Mouse (Mus musculus) intestine, embryonic 15.5 days (tissue): ENCODE results near the gene Zbp1. TPM values are rescaled to one million over a fixed set of nuclear protein-coding genes. Genes with fewer than 3 reads are reported as not detected.

Experiments used
- ATAC-seq: fragments of 200-750 bp; cut with Nextera tagmentation; 2 replicates; pipeline ENCODE4 v1.8.0; 2017; ENCODE audit warnings: moderate TSS enrichment, moderate library complexity
- H3K27ac ChIP-seq: fragments of 300-500 bp; sonication (generic); 2 replicates; pipeline ENCODE4 v1.5.1; 2015; ENCODE audit warnings: mild to moderate bottlenecking, inconsistent platforms
- H3K27me3 ChIP-seq: fragments of 300-500 bp; sonication (generic); replicated peaks from 2 replicates; pipeline ENCODE4 v1.6.1; 2015; ENCODE audit warnings: inconsistent platforms
- H3K36me3 ChIP-seq: fragments of 300-500 bp; sonication (generic); 2 replicates; pipeline ENCODE4 v1.6.1; 2015; ENCODE audit warnings: inconsistent platforms
- H3K4me1 ChIP-seq: fragments of 300-500 bp; sonication (generic); replicated peaks from 2 replicates; pipeline ENCODE4 v1.6.1; 2015; ENCODE audit warnings: inconsistent platforms
- H3K4me2 ChIP-seq: fragments of 300-500 bp; sonication (generic); replicated peaks from 2 replicates; pipeline ENCODE4 v1.6.1; 2015; ENCODE audit warnings: mild to moderate bottlenecking, inconsistent platforms
- H3K4me3 ChIP-seq: fragments of 300-500 bp; sonication (generic); replicated peaks from 2 replicates; pipeline ENCODE4 v1.5.1; 2015; ENCODE audit warnings: inconsistent platforms
- H3K9ac ChIP-seq: fragments of 300-500 bp; sonication (generic); 2 replicates; pipeline ENCODE4 v1.6.1; 2015; ENCODE audit warnings: inconsistent platforms
- H3K9me3 ChIP-seq: fragments of 300-500 bp; sonication (generic); 2 replicates; pipeline ENCODE4 v1.6.1; 2016; ENCODE audit warnings: inconsistent platforms
- whole genome bisulfite sequencing: fragments of 180-500 bp; shearing (Covaris S2); methylation state at CpG from one replicate; pipeline ENCODE4 v1.1.7; 2015; 5-methylcytosine and 5-hydroxymethylcytosine counted together
- polyA plus RNA-seq: library from polyadenylated mRNA; unstranded; fragments of >200 nt; fragmentation: Nextera tagmentation; extraction: Ambion mirVana; gene quantifications from 2 replicates; pipeline ENCODE4 v1.2.1, GENCODE M21; 2015

Zbp1 gene
- polyA plus RNA-seq, 1 experiment from 2014 or later, result 0.55 TPM

DNA sequence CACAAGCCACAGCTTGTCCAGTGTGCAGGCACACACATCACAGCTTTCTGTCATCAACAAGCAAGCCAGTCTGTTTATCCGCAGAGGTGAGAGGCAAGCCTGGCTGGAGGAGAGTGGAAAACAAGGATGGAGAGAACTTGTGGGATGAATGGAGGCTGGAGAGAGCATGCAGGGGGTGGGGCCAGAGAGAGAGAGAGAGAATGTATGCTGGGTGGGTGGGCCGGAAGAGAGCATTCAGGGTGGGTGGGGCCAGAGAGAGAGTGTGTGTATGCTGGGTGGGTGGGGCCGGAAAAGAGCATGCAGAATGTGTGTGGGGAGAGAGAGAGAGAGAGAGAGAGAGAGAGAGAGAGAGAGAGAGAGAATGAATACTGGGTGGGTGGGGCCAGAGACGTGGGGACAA, 14.1 kb downstream of the Zbp1 start:
- no peak for ATAC-seq
- Histone ChIP-seq H3K27ac (no peak overlapping the region), H3K27me3 (no peaks in the 10 kb centered on the region), H3K9me3 (no peaks in the 10 kb centered on the region), H3K4me1 (no peaks in the 10 kb centered on the region), H3K4me3 (no peak overlapping the region), H3K4me2 (no peak overlapping the region), H3K9ac (no peak overlapping the region), H3K36me3 (no peaks in the 10 kb centered on the region)
- whole genome bisulfite sequencing, result 52% methylated on average over 4 of the region's 4 CpGs

DNA sequence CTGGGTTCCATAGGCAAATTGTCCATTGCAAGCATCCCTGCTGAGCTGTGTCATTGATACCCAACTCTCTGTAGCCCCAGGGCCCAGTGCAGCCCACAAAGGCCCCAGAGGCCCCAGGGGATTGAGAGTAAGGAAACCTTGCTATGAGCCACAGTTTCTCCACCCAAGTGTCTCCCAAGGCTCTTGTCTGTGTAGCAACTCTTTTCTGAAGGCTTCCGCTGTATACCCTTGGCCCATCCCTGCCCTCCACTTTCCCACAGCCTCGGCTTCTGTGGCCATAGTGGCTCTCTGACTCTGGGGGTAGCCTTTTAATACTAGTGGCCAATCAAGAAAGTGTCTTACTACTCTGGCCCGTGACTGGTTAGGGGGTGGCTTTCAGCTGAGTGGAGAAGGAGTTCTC, 15.0 kb downstream of the Zbp1 start:
- Histone ChIP-seq H3K4me3 (no peak overlapping the region), H3K4me1 (no peaks in the 10 kb centered on the region), H3K27me3 (no peaks in the 10 kb centered on the region), H3K27ac (no peak overlapping the region), H3K9me3 (no peaks in the 10 kb centered on the region), H3K4me2 (no peak overlapping the region), H3K9ac (no peak overlapping the region), H3K36me3 (no peaks in the 10 kb centered on the region)
- WGBS, result 87% methylated on average over 3 of the region's 3 CpGs
- no peak for ATAC-seq

DNA sequence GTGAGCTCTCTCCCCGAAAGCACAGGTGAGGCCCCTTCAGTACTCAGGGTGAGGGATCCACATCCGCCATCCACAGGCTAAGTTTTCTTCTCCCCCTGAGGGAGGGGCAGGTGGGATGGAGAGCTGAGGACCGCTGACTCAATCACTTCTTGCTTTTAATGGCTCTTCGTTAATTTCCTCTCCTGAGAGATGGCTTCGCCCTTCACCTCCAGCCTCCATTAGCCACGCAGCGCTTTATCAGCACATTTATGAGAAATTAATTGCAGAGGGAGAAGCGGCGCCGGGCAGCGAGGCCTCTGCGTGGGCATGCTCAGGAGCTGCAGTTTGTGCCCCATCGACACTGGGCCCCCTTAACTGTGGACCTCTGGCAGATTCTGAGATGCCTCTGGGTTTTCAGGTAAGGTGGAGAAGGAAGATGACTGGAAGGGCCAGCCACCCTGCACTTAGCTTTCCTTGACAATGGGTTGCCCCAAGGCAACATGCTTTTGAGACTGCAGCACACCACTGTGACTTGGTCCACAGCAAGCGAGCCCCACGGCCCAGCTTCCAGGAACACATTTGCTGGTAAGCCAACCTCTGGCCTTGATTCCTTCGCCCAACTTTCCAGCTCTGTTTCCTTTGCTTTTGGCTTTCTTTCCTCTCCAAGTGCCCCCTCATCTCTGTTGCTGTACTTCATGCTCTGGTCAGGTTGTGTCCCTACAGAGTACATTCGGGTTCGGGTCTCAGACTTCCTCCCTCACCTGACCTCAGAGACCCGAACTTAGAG, 15.6 kb downstream of the Zbp1 start:
- Histone ChIP-seq H3K4me2 (no peak overlapping the region), H3K9me3 (no peaks in the 10 kb centered on the region), H3K4me1 (no peaks in the 10 kb centered on the region), H3K4me3 (no peak overlapping the region), H3K27ac (no peak overlapping the region), H3K9ac (no peak overlapping the region), H3K36me3 (no peaks in the 10 kb centered on the region), H3K27me3 (no peaks in the 10 kb centered on the region)
- WGBS, result 88% methylated on average over 19 of the region's 19 CpGs
- no peak for ATAC-seq

DNA sequence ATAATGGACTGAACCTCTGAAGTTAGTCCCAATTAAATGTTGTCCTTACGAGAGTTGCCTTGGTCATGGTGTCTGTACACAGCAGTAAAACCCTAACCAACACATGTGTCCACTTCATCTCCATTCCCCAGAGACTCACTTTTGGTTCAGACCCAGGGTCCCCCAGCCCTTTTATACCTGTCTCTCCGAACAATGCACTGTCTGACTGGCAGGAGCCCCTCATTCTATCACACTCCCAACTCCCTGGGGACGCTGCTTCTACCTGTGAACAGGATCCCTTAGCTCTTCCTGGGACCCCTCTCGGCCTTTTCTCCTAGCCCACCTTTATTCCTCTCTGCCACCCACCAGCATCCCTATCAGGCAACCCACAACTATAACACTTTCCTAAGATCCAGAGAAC, 23.9 kb downstream of the Zbp1 start:
- no peaks in the 10 kb centered on the region for H3K27me3 ChIP-seq
- H3K36me3 ChIP-seq, result no peaks in the 10 kb centered on the region
- no peak for ATAC-seq
- no peaks in the 10 kb centered on the region for H3K4me1 ChIP-seq
- 89% methylated on average over 4 of the region's 4 CpGs for WGBS
- H3K9me3 ChIP-seq, result no peaks in the 10 kb centered on the region
- no peak overlapping the region for H3K9ac ChIP-seq
- H3K27ac ChIP-seq, result no peak overlapping the region
- H3K4me3 ChIP-seq, result no peak overlapping the region
- H3K4me2 ChIP-seq, result no peak overlapping the region

DNA sequence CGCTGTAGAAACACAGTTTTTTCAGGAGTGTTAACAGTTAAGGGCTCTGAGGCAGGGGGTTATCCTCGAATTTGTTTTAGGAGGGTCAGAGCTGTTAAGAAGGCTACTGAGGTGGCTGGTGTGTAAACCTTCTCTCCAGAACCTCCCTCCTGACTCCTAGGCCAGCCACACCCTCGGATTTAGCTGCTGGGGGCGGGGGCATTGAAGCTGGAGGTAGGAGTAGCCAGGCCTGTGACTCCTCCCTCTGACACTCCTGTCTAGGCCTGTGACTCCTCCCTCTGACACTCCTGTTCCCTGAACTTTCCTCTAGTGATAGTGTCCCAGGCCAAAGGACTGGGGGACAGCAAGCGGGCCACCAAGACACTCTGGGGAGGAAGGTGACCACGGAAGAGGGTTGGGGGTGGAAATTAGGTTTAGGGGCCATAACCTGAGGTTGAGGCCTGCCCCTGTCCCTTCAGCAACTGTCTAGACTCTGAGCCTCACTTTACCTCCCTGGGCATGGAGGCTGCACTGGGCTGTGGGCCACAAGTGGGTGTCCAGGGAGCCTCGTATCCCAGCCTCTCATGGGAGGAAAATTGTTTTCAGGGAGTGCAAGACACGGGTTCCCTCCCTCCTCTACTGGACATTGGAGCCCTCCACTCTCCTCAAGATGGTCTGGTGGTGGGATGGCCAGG, 31.4 kb downstream of the Zbp1 start:
- Histone ChIP-seq H3K4me1 (peaks cover 13% of the 10 kb centered on the region), H3K27ac (no peak overlapping the region), H3K4me2 (0 out of 2 replicates have a peak overlapping the region, but pooled peaks have one; percentile 24), H3K9ac (no peak overlapping the region), H3K4me3 (no peak overlapping the region), H3K9me3 (no peaks in the 10 kb centered on the region), H3K36me3 (no peaks in the 10 kb centered on the region), H3K27me3 (peaks cover 5% of the 10 kb centered on the region; the same call in 1 of the 2 replicates)
- WGBS, result 43% methylated on average over 8 of the region's 8 CpGs
- peak; percentile 82 for ATAC-seq

DNA sequence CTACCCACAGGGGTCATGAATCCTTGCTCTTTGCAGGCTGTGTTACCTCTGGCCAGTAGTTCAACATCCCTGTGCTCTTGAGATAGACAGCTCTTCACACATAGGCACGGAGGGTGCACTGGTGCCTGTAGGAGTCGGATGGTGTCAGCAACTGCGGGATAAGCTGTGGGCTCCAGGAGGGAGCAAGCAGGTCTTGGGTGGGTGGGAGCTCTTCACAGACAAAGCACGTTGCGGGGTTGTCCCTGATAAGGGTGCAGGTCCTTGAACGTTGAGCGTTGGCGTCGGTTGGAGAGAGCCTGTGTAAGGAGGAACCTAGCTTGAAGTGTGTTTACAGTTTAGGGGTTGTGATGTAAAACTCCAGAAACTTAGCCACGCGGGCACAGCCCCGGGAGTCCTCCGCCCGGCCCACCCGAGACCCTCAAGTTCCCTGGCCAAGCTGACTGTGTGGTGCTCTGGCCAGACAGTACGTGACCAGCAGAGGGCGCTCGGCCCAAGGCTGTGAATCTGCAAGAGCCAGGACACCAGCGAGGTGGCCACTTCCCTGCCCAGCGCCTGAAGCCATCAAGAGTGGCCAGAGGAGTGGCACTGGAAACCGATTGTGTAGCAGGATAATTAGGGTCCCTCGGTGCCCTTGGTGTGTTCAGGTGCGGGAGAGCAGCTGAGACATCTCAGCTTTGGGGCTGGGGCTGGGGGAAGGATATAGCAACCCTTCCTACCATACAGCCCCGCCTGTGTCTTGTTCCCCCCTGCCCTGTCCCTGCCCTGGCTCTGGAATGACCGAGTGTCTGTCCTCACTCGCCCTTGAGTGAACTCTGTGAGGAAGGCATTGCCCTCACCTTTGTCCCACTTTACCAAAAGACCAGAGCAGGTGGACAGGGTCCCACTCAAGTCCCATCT, 32.4 kb downstream of the Zbp1 start:
- H3K27ac ChIP-seq, result no peak overlapping the region
- peaks cover 13% of the 10 kb centered on the region for H3K4me1 ChIP-seq
- WGBS, result 26% methylated on average over 26 of the region's 26 CpGs
- no peaks in the 10 kb centered on the region for H3K9me3 ChIP-seq
- H3K9ac ChIP-seq, result no peak overlapping the region
- H3K4me2 ChIP-seq, result 0 out of 2 replicates have a peak overlapping the region, but pooled peaks have one; percentile 14
- H3K4me3 ChIP-seq, result no peak overlapping the region
- ATAC-seq, result peak; percentile 65
- peaks cover 5% of the 10 kb centered on the region; the same call in 1 of the 2 replicates for H3K27me3 ChIP-seq
- H3K36me3 ChIP-seq, result no peaks in the 10 kb centered on the region

DNA sequence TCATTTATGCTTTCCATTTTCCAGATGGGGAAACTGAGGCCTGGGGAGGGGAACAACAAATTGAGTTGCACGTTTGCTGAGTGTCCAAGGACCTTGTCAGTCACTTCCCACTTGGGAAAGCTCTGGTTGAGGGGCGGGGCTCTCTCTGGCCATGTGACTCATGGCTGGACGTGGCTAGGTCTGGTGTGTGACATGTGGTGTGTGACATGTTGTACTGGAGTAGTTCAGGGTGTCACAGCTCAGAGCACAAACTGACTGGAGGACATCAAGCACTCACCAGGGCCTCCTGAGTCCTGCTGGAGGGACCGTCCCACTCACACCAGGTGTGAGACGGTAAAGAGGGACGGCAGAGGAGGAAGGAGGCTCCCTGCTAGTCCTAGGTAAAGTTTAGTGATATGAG, 33.4 kb downstream of the Zbp1 start:
- H3K36me3 ChIP-seq, result no peaks in the 10 kb centered on the region
- no peak overlapping the region for H3K9ac ChIP-seq
- no peak overlapping the region for H3K4me3 ChIP-seq
- no peak overlapping the region for H3K4me2 ChIP-seq
- WGBS, result 65% methylated on average over 6 of the region's 6 CpGs
- H3K27me3 ChIP-seq, result peaks cover 5% of the 10 kb centered on the region; the same call in 1 of the 2 replicates
- H3K4me1 ChIP-seq, result peaks cover 13% of the 10 kb centered on the region
- ATAC-seq, result no peak
- no peak overlapping the region for H3K27ac ChIP-seq
- no peaks in the 10 kb centered on the region for H3K9me3 ChIP-seq

DNA sequence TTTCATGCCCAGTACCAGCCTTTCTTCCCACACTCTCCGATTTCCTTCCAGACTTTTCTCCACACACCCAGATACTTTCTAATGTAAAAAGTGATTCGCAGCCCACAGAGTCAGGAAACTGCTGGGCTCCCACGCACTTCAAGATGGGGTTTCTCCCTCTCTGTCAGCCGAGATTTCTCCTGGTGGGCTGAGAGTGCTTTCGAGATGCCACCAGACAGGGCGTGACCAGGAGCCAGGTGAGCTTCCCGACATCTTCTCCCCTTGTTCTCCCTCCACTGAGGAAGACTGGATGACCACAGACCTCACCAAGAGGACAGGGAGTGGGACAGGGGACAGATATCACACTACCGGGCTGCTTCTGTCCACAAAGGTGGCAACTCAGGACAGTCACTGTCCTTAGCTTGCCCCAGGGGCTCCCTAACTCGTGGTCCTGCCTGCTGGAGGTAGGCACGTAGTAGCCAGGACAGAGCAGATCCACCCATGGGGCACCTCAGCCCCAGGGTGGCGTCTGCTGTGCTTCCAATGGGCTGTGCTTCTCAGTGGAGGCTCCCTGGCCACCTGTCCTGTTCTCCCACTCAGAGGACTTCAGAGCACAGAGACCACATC, 34.1 kb downstream of the Zbp1 start:
- 54% methylated on average over 11 of the region's 11 CpGs for WGBS
- peaks cover 13% of the 10 kb centered on the region for H3K4me1 ChIP-seq
- no peaks in the 10 kb centered on the region for H3K9me3 ChIP-seq
- H3K27ac ChIP-seq, result no peak overlapping the region
- no peak overlapping the region for H3K4me2 ChIP-seq
- no peak for ATAC-seq
- H3K9ac ChIP-seq, result no peak overlapping the region
- no peak overlapping the region for H3K4me3 ChIP-seq
- H3K36me3 ChIP-seq, result no peaks in the 10 kb centered on the region
- H3K27me3 ChIP-seq, result peaks cover 5% of the 10 kb centered on the region; the same call in 1 of the 2 replicates

DNA sequence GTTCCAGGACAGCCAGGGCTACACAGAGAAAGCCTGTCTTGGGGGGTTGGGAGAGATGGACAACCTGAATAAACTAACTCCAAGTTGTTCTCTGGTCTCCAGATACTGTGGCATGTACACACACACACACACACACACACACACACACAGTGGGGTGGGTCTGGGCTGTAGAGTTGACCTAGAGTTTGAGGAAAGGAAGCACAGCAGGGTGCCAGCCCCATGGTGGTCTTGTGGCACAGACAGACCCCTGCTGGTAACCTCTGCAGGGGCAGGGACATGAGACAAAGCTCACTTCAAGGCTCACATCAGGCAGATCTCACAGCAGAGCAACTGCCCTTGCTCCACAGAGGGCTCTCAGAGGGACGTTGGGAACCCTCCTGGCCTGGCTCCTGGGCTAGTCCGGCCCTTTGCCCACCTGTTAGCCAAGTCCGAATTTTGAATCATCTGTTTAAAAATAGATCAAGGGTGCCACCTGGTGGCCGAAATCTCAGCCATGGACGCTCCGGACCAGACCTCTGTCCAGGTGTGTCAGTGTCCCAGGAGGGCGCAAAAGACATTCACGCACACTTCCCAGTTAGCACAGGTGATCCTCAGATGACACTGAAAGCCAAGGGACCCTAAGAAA, 34.8 kb downstream of the Zbp1 start:
- no peaks in the 10 kb centered on the region for H3K9me3 ChIP-seq
- ATAC-seq, result peak; percentile 22; the same call in 1 of the 2 replicates

DNA sequence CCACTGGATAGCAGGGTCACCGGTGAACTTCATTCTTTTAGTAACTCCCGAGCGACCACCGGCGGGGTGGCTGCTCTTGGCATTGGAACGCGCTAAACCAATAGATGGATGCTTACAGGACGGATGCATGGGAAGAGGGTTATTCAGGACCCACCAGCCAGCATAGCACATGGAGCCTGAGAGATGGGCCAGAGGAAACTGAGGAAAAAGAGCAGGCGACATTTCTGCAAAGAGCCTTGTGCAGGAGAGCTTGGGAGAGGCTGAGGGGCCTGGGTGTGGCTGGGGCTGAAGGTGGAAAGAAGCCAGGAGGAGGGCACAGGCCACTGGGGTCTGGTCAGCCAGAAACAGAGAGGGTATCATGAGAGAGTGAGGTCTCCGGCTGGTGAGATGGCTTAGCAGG, 35.4 kb downstream of the Zbp1 start:
- Histone ChIP-seq H3K4me1 (peaks cover 13% of the 10 kb centered on the region), H3K4me2 (no peak overlapping the region), H3K4me3 (no peak overlapping the region), H3K9me3 (no peaks in the 10 kb centered on the region), H3K9ac (no peak overlapping the region), H3K27ac (no peak overlapping the region), H3K27me3 (peaks cover 5% of the 10 kb centered on the region; the same call in 1 of the 2 replicates), H3K36me3 (no peaks in the 10 kb centered on the region)
- no peak for ATAC-seq
- 92% methylated on average over 10 of the region's 10 CpGs for WGBS

More for the DNA sequence above, 34.8 kb downstream of the Zbp1 start:
- Histone ChIP-seq H3K27ac (no peak overlapping the region), H3K36me3 (no peaks in the 10 kb centered on the region), H3K27me3 (peaks cover 5% of the 10 kb centered on the region; the same call in 1 of the 2 replicates), H3K4me1 (peaks cover 13% of the 10 kb centered on the region), H3K4me2 (no peak overlapping the region), H3K9ac (no peak overlapping the region), H3K4me3 (no peak overlapping the region)
- 8% methylated on average over 8 of the region's 8 CpGs for WGBS

DNA sequence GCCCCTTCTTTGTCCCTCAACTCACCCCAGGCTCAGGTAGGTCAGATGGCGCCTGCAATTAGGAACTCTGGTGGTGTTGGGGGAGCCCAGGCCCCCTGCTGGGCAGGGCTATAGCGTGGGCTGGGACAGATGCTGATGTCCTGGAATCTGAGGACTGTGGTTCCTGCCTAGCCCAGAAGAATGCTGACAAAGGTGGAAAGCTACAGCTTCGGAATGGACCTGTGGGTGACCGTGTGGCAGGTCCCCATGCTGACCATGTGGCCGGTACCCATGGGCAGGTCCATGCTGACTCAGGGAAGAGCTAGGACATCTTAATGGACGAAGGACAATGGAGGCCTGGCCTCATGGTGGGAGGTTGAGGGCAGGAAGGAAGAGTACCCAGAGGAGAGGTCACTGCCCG, 35.9 kb downstream of the Zbp1 start:
- Histone ChIP-seq H3K27ac (no peak overlapping the region), H3K4me1 (peaks cover 13% of the 10 kb centered on the region), H3K9ac (no peak overlapping the region), H3K36me3 (no peaks in the 10 kb centered on the region), H3K4me3 (no peak overlapping the region), H3K4me2 (no peak overlapping the region), H3K27me3 (peaks cover 7% of the 10 kb centered on the region; the same call in 1 of the 2 replicates), H3K9me3 (no peaks in the 10 kb centered on the region)
- ATAC-seq, result no peak
- WGBS, result 83% methylated on average over 7 of the region's 7 CpGs
